Mouse (Mus musculus) monocyte, adult 5-6 weeks (primary cell): ENCODE data around the gene Bhlhe23. TPM values are rescaled to one million over a fixed set of nuclear protein-coding genes. Genes with fewer than 3 reads are reported as not detected.

Experiments used
- ATAC-seq: fragments of 153-309, 156-312 bp; replicated peaks from 2 replicates; pipeline ENCODE4 v1.8.0; 2017; ENCODE audit warnings: mild to moderate bottlenecking; ENCODE audit not compliant: low TSS enrichment, insufficient number of reproducible peaks, severe bottlenecking, poor library complexity, low FRiP score
- total RNA-seq: library from RNA; stranded (forward); fragments of 200-1000, 200-491, 200-594 nt; gene quantifications from 3 replicates; pipeline ENCODE4 v1.2.3, GENCODE M21; 2017

Bhlhe23 gene
- total RNA-seq, 1 experiment from 2014 or later = not detected

DNA sequence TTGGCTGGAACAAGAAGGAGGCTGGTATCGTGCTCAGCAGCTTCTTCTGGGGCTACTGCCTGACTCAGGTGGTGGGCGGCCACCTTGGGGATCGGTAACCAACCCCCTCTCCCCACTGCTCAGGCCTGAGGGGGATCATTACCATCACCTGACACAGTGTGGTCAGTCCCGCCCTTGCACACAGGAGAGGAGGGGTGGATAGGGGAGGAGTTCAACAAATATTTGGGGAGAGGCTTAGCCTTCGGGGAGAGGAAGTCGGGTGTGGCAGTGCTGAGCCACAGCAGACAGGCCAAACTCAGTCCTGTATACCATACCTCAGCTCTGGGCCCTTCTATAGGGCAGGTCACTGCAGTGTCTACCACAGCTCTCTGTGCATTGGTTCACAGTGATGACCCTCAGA, 44.7 kb downstream of the Bhlhe23 start:
- no peak for ATAC-seq

- ATAC-seq = no peak
Observed at GRCm38 (mm10) chr2:180731036-180731435, 45.7 kb downstream of the Bhlhe23 start.

- no peak for ATAC-seq
Observed at GRCm38 (mm10) chr2:180727613-180728021, 49.1 kb downstream of the Bhlhe23 start.

DNA sequence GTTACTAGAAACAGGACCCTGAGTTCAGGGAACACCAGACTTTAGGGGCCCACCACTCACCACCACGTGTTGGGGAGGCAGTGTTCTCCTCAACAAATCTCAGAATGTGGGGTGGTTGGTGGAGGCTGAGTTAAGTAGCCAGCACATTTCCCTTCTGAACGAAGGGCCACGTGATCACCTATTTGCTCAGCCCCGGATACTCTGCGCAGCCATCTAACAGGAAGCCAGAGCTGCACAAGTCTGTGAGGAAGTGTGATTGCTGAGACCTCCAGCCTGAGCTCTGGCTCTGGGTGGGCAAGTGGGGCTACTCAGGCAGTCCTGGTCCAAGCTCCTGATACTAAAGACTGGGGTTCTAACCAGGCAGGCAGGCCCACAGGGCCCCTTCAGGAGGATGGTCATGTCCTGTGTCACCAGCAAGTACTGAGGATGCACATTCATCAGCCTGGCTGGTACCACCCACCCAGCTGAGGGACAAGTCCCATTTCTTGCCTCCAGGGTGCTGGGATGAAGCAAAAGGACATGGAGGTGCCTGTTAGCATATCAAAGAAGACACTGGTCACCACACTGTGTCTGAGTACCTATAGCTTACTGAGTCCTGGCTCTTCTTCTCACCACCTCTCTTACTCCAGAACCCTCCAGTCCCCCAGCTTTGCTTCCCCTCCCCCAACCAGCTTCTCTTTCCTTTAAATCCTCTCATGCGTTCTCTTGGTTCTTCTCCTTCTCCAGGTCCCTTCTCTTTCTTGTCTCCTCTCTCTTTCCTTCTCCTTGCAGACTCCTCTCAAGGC, 49.9 kb downstream of the Bhlhe23 start:
- ATAC-seq = peak; percentile 80

DNA sequence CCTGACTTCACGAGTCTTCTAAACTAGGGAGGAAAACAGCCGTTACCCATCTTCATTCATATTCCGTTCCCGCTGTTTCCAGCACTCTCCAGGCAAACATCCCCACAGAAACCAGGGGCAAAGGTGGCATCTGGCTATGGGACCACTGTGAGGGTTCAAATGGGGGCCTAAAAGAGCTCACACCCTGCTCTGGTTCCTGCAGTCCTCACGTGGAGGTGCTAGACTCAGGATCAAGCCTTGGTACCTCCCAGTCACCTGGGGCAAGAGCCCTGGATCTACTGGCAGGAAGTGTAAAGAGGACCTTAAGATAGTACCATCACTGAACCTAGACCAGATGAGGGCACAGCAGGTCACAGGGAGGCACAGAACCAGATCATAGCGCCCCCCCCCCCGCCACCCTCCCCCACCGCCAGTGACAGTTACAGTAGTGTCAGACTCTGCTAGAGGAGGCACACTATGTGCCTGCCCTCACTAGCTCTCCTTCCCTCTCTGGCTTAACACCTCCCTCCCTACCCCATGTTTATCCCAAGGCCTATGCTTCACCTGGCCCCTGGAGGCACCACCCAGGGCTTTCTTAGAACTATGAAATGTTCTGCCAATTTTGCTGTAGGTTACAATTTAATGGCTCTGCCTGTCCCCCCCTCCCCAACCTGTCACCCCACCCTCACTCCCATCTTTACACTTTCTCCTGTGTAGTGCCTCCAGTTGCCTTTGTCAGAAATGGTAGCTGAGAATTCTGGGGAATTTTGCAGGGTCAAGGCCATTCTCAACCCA, 50.7 kb downstream of the Bhlhe23 start:
- no peak for ATAC-seq

- no peak for ATAC-seq
Observed at GRCm38 (mm10) chr2:180725414-180725778, 51.3 kb downstream of the Bhlhe23 start.

- peak; percentile 58 for ATAC-seq
Observed at GRCm38 (mm10) chr2:180724585-180725413, 51.9 kb downstream of the Bhlhe23 start, which contains the start of gene Slc17a9. Gene Slc17a9 (plus strand): TSS chr2:180725263.

Other genes with a start within 250 kb of the Bhlhe23 start
- gene Mrgbp, start 195.6 kb downstream of the Bhlhe23 start, total RNA-seq = 32.7 to 52.2 TPM (median 40.0 TPM) in 3 replicates
- 79.4 to 106 TPM (median 80.2 TPM) in 3 replicates for gene Ogfr, start 187.7 kb downstream of the Bhlhe23 start, total RNA-seq
- 0.95 to 4.8 TPM (median 2.3 TPM) in 3 replicates for gene Col9a3, start 179.1 kb downstream of the Bhlhe23 start, total RNA-seq
- 0.38 to 1.8 TPM in 2 of 3 replicates, not detected in the other for gene Tcfl5, start 134.2 kb downstream of the Bhlhe23 start, total RNA-seq
- 58.9 to 107 TPM (median 65.1 TPM) in 3 replicates for gene Dido1, start 66.9 kb downstream of the Bhlhe23 start, total RNA-seq
- gene Gid8, start 66.8 kb downstream of the Bhlhe23 start, total RNA-seq = 46.5 to 53.9 TPM (median 52.1 TPM) in 3 replicates
- gene Slc17a9, start 51.6 kb downstream of the Bhlhe23 start, total RNA-seq = 1.8 to 5.2 TPM (median 1.9 TPM) in 3 replicates
- 26.0 to 48.0 TPM (median 33.6 TPM) in 3 replicates for gene Ythdf1, start 144.0 kb upstream of the Bhlhe23 start, total RNA-seq
- gene Birc7, start 152.1 kb upstream of the Bhlhe23 start, total RNA-seq = not detected in 3 replicates
- not detected in 3 replicates for gene Nkain4, start 177.8 kb upstream of the Bhlhe23 start, total RNA-seq
- gene Arfgap1, start 190.3 kb upstream of the Bhlhe23 start, total RNA-seq = 57.8 to 60.2 TPM (median 58.8 TPM) in 3 replicates
- 0.68 to 1.5 TPM (median 1.1 TPM) in 3 replicates for gene Col20a1, start 209.6 kb upstream of the Bhlhe23 start, total RNA-seq